Mouse (Mus musculus) liver, embryonic 14.5 days (tissue): ENCODE results near the gene Phc2. TPM values are rescaled to one million over a fixed set of nuclear protein-coding genes. Genes with fewer than 3 reads are reported as not detected.

Experiments used
- ATAC-seq: fragments of 200-750 bp; cut with Nextera tagmentation; 2 replicates; pipeline ENCODE4 v1.8.0; 2017; ENCODE audit warnings: moderate number of reproducible peaks, mild to moderate bottlenecking, moderate library complexity; ENCODE audit not compliant: insufficient read depth
- DNase-seq, 3 experiments: peaks; one replicate each; pipeline ENCODE4 v3.0.0-alpha.2; 2012 to 2013; ENCODE audit warnings: low read depth in 3 of 3, low spot score in 3 of 3
- H3K27ac ChIP-seq: fragments of 300-500 bp; sonication (generic); 2 replicates; pipeline ENCODE4 v1.5.1; 2014; ENCODE audit warnings: moderate library complexity, mild to moderate bottlenecking, control low read depth, inconsistent platforms
- H3K27me3 ChIP-seq: fragments of 300-500 bp; sonication (generic); 2 replicates; pipeline ENCODE4 v1.6.1; 2014; ENCODE audit warnings: mild to moderate bottlenecking, low read length, moderate library complexity; ENCODE audit not compliant: control insufficient read depth, insufficient read depth
- H3K36me3 ChIP-seq: fragments of 300-500 bp; sonication (generic); replicated peaks from 2 replicates; pipeline ENCODE4 v1.6.1; 2014; ENCODE audit warnings: low read depth; ENCODE audit not compliant: control insufficient read depth, insufficient read depth
- H3K4me1 ChIP-seq, 2 experiments: fragments of 200-500 bp in 1 of 2; fragments of 300-500 bp in 1 of 2; sonication (generic) in 1 of 2; replicated peaks; 2 replicates each; pipeline ENCODE4 v1.6.1; 2012 to 2014; ENCODE audit warnings: antibody characterized with exemption in 1 of 2, inconsistent platforms in 1 of 2, low read length in 1 of 2; ENCODE audit not compliant: control insufficient read depth in 2 of 2, insufficient read depth in 2 of 2
- H3K4me2 ChIP-seq: fragments of 300-500 bp; sonication (generic); 2 replicates; pipeline ENCODE4 v1.6.1; 2014; ENCODE audit warnings: low read depth, mild to moderate bottlenecking, control low read depth, moderate library complexity
- H3K4me3 ChIP-seq, 2 experiments: fragments of 200-500 bp in 1 of 2; fragments of 300-500 bp in 1 of 2; sonication (generic) in 1 of 2; 2 replicates each; pipeline ENCODE4 v1.5.1; 2012 to 2014; ENCODE audit warnings: low read depth in 2 of 2, low read length in 2 of 2, mild to moderate bottlenecking in 2 of 2, control low read depth in 1 of 2, inconsistent platforms in 1 of 2, moderate library complexity in 1 of 2; ENCODE audit not compliant: insufficient read depth in 1 of 2
- H3K9ac ChIP-seq: fragments of 300-500 bp; sonication (generic); replicated peaks from 2 replicates; pipeline ENCODE4 v1.6.1; 2014; ENCODE audit warnings: mild to moderate bottlenecking, control low read depth, moderate library complexity
- H3K9me3 ChIP-seq: fragments of 300-500 bp; sonication (generic); 2 replicates; pipeline ENCODE4 v1.6.1; 2016; ENCODE audit warnings: low read length, mixed read lengths; ENCODE audit not compliant: control insufficient read depth
- CTCF ChIP-seq: IDR thresholded peaks from 2 replicates; pipeline ENCODE4 v1.5.1; 2016; ENCODE audit warnings: antibody characterized with exemption, low read depth, control low read depth
- EP300 ChIP-seq: IDR thresholded peaks from 2 replicates; pipeline ENCODE4 v1.6.1; 2016; ENCODE audit warnings: antibody characterized with exemption, low read depth
- WGBS: fragments of 180-500 bp; shearing (Covaris S2); extraction: QIAGEN DNeasy Blood & Tissue Kit; methylation state at CpG from one replicate; pipeline ENCODE4 v1.1.7; 2014; ENCODE audit not compliant: insufficient replicate concordance; 5-methylcytosine and 5-hydroxymethylcytosine counted together
- polyA plus RNA-seq, 2 experiments: library from polyadenylated mRNA; depleted of rRNA in 1 of 2; stranded (reverse) in 1 of 2; unstranded in 1 of 2; fragments of >200 nt; fragmentation: Nextera tagmentation in 1 of 2; extraction: Ambion mirVana in 1 of 2; gene quantifications; 2 replicates each; pipeline versions ENCODE4 v1.2.1 to v1.2.3; 2012 to 2014

Phc2 gene
- polyA plus RNA-seq, 2 experiments, result 8.8 to 17.1 TPM

DNA sequence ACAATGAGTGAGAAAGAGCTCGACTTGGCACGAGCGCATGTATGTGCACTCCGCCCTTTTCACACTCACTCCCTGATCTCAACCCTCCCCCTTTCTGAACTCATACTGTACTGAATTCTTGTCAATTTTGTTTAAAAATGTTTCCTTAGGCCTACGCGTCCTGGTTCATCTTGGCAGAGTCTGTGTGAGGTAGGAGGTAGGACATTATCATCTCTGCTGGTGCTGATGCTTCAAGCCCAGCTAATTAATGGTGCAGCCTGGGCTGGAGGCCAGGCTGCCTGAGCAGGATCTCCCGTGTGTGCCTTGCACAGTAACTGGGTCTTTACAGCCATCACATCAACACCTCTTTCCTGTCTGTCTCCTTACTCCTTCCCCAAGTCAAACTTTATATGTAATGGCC, 40.6 kb downstream of the Phc2 start:
- Histone ChIP-seq H3K4me3 (no peak overlapping the region), H3K4me2 (no peak overlapping the region), H3K27ac (no peak overlapping the region), H3K4me1 (peaks cover 0 to 14% of the 10 kb centered on the region in 2 experiments; a peak in 2 of 4 replicates), H3K9me3 (no peaks in the 10 kb centered on the region), H3K9ac (no peak overlapping the region), H3K36me3 (no peaks in the 10 kb centered on the region), H3K27me3 (no peaks in the 10 kb centered on the region)
- ATAC-seq, result no peak
- TF ChIP-seq CTCF (no peak), EP300 (no peak)
- no peak for DNase-seq
- 67% methylated on average over 7 of the region's 7 CpGs for WGBS

DNA sequence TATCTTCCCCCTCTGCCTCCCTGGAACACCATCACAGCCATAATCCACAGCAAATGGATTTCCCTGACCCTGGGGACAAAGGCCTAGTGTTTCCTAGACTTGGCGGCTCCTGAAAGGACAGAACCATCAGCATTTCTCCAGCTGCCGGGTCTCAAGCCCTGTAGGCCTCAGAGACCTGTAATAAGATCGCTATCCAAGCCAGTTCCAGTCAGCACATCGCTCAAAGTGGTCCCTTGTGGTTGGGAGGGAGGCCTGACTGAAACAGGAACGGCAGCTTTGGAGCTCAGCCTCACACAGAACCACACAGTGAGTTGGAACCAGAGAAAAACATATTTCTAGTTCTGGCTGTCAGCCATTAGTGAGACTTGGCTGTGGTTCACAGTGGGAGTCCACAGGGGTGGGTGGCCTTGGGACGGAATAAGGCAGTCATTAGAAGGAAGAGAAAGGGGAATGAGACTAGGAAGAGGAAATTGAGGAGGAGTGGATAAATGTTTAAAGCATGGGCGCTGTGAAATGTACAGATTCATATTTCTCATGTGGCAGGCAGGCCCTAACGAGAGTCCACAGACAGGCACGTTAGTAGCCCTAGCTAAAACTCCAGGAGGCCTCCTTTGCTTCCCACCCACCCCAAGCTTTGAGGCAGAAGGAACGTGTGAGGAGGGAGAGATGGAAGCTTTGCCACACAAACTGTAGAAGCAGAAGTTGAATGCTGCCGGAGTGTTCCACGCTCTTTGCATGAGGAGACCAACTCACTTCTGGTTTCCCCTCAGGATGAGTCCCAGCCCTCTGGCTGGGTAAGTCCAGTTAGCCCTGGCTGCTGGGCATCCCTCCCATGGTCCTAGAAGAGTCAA, 43.7 kb downstream of the Phc2 start:
- H3K36me3 ChIP-seq, result no peaks in the 10 kb centered on the region
- H3K4me3 ChIP-seq, result no peak overlapping the region
- H3K27me3 ChIP-seq, result no peaks in the 10 kb centered on the region
- DNase-seq, result no peak
- no peak for ATAC-seq
- H3K9ac ChIP-seq, result no peak overlapping the region
- no peak for TF ChIP-seq CTCF
- TF ChIP-seq EP300, result no peak
- H3K4me1 ChIP-seq, result peaks cover 0 to 5% of the 10 kb centered on the region in 2 experiments; a peak in 1 of 4 replicates
- WGBS, result 53% methylated on average over 12 of the region's 12 CpGs
- H3K4me2 ChIP-seq, result no peak overlapping the region
- H3K27ac ChIP-seq, result no peak overlapping the region
- H3K9me3 ChIP-seq, result no peaks in the 10 kb centered on the region

GRCm38 (mm10) chr4:128699916-128700315, 45.4 kb downstream of the Phc2 start:
- no peak overlapping the region for H3K9ac ChIP-seq
- peaks cover 0 to 2% of the 10 kb centered on the region in 2 experiments; a peak in 1 of 4 replicates for H3K4me1 ChIP-seq
- 65% methylated on average over 4 of the region's 4 CpGs for WGBS
- no peak overlapping the region for H3K4me3 ChIP-seq
- H3K27me3 ChIP-seq, result no peaks in the 10 kb centered on the region
- no peak overlapping the region for H3K27ac ChIP-seq
- H3K9me3 ChIP-seq, result no peaks in the 10 kb centered on the region
- TF ChIP-seq CTCF (no peak), EP300 (no peak)
- H3K36me3 ChIP-seq, result no peaks in the 10 kb centered on the region
- H3K4me2 ChIP-seq, result no peak overlapping the region
- ATAC-seq (no peak), DNase-seq (no peak)

- 69% methylated on average over 2 of the region's 2 CpGs for WGBS
- H3K9me3 ChIP-seq, result no peaks in the 10 kb centered on the region
- no peaks in the 10 kb centered on the region for H3K27me3 ChIP-seq
- H3K4me2 ChIP-seq, result no peak overlapping the region
- no peak overlapping the region for H3K27ac ChIP-seq
- H3K9ac ChIP-seq, result no peak overlapping the region
- ATAC-seq (no peak), DNase-seq (no peak)
- no peaks in the 10 kb centered on the region; a peak in 1 of 4 replicates for H3K4me1 ChIP-seq
- H3K36me3 ChIP-seq, result no peaks in the 10 kb centered on the region
- TF ChIP-seq CTCF (peak; percentile 36), EP300 (no peak)
- no peak overlapping the region for H3K4me3 ChIP-seq
Observed at GRCm38 (mm10) chr4:128700543-128700942, 46.0 kb downstream of the Phc2 start.

DNA sequence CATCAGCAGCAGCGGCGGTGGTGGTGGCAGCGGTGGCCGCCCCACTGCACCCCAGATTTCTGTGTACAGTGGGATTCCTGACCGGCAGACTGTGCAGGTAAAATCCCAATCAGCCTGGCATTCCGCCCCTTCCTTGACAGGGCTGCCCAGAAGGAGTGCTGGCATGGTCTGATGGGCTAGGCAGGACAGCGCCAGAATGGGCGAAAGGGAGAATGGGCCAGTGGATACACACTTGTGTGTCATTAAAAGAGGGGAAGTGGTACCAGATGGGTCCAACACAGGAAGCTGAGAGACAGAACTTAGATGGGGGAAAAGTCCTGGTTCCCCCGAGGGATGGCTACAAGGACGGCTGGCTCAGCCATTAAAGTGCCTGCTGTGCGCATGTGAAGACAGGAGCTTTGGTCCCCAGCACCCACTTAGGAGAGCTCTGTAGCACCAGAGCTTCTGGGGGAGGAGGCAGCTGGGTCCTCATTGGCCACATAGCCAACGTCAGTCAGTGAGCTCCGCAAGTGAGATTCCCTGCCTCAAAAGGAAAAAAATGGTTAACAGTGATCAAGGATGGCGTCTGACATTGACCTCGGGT, 50.7 kb downstream of the Phc2 start:
- Histone ChIP-seq H3K4me3 (no peak overlapping the region), H3K9ac (no peak overlapping the region), H3K27ac (no peak overlapping the region), H3K4me1 (peaks cover 2 to 3% of the 10 kb centered on the region in 2 experiments; a peak in 3 of 4 replicates), H3K36me3 (no peaks in the 10 kb centered on the region), H3K27me3 (no peaks in the 10 kb centered on the region), H3K9me3 (no peaks in the 10 kb centered on the region), H3K4me2 (no peak overlapping the region)
- ATAC-seq, result no peak
- 79% methylated on average over 15 of the region's 15 CpGs for WGBS
- DNase-seq, result no peak
- TF ChIP-seq EP300 (no peak), CTCF (no peak)
